Mouse (Mus musculus) heart, adult 2 months (tissue): ENCODE data around the gene Gal3st2c.

Experiments
- CTCF ChIP-seq: fragments of 200-600 bp; IDR thresholded peaks from 2 replicates; pipeline ENCODE4 v1.8.1; 2022; ENCODE audit warnings: antibody characterized with exemption, mild to moderate bottlenecking, moderate library complexity
- EP300 ChIP-seq: fragments of 200-500 bp; IDR thresholded peaks from 2 replicates; pipeline ENCODE4 v1.6.1; 2011; ENCODE audit warnings: low read depth, low read length, control low read depth; ENCODE audit not compliant: insufficient read depth
- POLR2A ChIP-seq: fragments of 200-500 bp; IDR thresholded peaks from 2 replicates; pipeline ENCODE4 v1.6.1; 2011; ENCODE audit warnings: mild to moderate bottlenecking, low read depth, low read length, control low read depth; ENCODE audit not compliant: insufficient read depth

GRCm38 (mm10) chr1:94028741-94029140 is 38.4 kb downstream of the Gal3st2c start:
- TF ChIP-seq CTCF: no peak
- TF ChIP-seq POLR2A: no peak
- no peak for TF ChIP-seq EP300
